Mouse (Mus musculus) erythroblast, embryonic 14.5 days (primary cell): ENCODE results near the gene Fgfr2.

ENCODE experiments used
- GATA1 ChIP-seq: IDR thresholded peaks from 2 replicates; pipeline ENCODE4 v1.6.1; 2012; ENCODE audit warnings: low read length, inconsistent platforms, mixed read lengths
- TAL1 ChIP-seq: IDR thresholded peaks from 3 replicates; pipeline ENCODE4 v1.6.1; 2012; ENCODE audit warnings: low read length, inconsistent platforms, mixed read lengths

DNA sequence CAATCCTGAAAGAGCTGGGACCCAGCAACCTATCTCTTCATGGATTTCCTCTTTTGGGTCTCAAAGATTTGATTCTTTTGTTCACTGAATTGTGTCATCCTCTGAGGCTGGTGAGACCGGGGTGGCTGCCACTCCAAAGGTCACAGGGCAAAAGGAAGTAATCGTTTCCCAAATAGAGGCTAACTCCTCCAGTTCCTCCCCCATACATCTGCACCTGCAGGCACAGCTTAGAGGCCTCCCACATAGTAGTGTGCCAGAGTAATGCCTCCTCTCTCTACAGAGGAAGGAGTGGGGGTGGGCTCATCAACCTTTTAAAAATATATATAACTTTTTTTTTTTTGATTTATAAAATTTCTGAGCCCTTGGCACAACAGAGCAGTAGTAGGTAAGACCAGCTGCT lies 3001.6 kb downstream of the Fgfr2 start:
- TF ChIP-seq GATA1 (no peak), TAL1 (no peak)
